Mouse (Mus musculus): ENCODE results near the gene Pld2.

Pld2 gene

DNA sequence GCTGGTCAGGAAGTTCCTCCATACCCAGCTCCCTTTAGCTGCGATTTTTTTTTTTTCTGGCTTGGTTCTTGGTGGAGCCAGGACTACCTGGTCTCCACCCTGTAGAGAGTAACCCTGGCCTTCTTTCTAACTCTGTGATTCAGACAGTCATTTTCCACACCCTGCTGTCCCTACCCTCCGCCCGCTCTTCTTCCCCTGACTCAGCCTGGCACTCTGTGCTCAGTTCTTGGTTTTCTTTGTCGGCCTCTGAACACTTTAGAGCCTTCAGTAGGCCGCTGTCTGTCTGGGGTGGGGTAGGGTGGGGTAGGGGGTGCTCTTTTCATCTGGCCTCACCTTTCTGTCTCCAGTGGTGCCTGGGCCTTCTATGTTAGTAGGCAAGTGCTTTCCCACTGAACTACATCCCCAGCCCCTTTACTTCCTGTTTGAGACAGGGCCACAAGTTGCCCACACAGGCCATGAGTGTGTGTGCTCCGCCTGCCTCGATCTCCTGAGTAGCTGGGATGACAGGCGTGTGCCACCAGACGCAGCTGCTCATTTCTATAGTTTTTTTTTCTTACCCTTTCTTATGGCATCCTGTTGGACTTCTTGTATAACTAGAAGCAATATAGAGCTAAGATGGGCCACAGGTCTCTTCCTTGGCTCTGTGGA, 40.0 kb downstream of the Pld2 start:
- DNase-seq = no peak

DNA sequence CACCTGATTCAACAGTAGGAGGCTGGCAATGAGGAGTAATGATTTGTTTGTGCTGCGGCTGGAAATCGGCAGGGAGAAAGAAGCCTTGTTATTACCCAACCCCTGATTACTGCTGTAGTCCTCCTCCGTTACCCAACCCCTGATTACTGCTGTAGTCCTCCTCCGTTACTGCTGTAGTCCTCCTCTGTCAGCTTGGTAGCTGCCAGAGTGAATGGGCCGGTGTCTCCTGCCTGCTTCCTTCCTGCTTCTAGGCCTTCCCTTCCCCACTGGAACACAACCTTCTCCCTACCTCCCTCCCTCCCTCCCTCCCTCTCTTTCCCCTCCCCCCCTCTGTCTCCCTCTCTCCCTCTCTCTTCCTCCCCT, 40.5 kb downstream of the Pld2 start:
- DNase-seq = no peak

DNA sequence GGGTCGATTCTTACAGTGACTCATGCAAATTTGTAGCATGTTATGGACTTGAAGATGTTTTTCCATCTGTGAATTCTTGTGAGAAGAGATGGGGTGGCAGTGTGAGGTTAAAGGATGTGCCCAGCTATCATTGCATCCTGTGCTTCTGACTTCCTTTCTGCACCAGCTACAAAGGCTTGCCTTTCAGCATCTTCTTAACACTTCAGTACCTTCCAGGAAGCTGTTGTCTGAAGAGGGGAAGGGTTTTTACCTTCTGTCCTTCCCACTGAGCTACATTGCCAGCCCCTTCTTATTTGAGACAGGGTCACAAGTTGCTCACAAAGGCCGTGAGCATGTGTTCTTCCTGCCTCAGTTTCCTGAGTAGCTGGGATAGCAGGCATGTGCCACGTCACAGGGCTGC, 41.1 kb downstream of the Pld2 start:
- no peak for DNase-seq

DNA sequence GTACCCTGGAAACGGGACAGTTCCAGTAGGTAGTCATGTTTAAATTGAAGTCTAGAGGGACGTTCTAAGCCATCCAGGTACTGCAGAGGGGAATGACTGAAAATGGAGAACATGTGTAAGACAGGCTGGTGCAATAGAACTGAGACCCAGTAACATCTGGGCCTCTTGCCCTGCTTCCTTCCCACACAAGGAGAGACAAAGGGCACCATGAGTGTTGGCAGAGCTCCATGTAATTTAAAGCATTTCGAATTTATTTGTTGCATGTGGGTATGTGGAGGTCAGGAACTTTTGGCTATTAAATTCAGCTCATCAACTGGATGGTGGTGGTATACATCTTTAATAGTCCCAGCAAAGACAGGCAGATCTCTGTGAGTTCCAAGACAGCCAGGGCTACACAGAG, 42.3 kb downstream of the Pld2 start:
- DNase-seq = no peak

DNA sequence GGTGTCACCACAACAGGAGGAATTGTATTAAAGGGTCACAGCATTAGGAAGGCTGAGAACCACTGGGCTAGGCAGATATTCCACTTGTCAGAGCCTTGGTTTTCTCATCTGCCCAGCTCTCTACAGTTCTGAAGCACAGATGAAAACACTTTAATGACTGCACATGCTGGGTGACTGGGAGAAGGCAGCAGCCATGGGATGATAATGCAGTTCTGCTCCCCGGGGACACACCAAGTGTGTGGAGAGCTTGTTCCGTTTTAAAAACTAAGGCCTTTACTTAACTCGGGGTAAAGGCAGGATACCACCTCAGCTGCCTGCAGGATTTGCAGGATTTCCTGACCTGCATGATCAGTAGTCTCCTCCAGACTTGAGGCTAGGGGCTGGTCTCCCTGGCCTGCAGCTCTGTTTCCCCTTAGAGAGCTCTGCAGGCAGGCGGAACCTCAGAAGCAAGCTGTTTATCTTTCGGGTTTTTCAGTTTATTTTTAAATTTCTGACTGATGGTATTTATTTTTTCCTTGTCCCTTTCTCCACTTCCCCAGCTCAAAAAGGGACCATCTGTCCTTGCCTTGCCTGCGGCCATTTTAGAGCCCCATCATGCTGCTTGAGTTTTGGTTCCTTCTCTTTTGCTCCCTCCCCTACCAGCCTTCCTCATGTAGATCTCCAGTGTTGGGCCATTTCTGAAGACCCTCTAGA, 43.3 kb downstream of the Pld2 start:
- no peak for DNase-seq

DNA sequence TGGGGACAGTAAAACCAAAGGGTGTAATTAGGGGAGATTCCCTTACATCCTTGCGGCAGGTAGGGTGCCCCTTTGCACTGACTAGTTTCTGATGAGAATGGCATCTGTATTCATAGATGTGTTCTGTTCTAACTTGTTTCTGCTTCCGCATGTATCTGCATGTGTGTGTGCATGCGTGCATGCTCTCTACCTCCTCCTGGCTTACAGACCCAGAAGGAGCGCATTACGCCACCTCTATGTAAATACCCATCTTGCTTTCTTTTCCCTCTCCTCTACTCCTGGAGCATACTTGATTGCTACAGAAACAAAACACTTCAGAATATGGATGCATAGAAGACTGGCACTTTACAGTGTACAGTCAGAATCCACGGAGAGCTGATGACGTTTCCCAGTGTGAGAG, 43.9 kb downstream of the Pld2 start:
- DNase-seq = no peak

DNA sequence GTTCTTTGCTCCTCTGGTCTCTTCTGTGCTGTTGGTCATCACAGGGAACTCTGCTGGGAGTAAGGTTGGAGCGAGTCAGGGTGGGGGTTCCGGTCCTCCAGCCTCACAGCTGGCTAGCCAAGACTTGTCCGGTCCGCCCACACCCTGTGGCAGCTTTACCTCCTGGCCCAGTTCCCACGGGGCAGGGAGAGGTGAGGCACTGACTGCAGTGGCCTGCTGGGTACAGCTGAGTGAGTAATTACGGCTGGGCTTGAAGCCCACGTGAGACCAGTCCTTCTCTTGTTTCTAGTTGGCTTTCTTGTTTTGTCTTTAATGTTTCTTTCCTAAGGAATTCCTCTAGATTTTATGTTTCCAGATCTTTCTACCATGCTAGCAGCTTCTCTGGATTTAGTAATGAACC, 45.6 kb downstream of the Pld2 start:
- DNase-seq = peak; percentile 71

DNA sequence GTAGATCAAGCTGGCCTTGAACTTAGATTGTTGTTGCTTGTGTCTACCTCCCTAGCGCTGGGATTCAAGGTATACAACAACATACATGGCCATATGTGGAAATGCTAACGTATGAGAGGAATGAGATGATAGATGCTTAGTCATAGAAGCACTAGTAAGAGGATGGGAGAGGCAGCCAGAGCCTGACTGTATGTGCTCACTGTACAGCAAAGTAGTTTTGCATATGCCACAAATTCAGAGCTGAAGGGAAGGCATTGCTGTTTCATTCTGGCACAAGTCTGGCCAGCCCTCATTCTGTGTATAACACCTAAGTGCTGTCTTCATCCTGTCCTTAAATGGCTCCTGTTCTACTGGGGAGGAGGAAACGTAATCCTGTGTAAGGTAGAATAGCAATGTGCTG, 46.4 kb downstream of the Pld2 start:
- DNase-seq = no peak

DNA sequence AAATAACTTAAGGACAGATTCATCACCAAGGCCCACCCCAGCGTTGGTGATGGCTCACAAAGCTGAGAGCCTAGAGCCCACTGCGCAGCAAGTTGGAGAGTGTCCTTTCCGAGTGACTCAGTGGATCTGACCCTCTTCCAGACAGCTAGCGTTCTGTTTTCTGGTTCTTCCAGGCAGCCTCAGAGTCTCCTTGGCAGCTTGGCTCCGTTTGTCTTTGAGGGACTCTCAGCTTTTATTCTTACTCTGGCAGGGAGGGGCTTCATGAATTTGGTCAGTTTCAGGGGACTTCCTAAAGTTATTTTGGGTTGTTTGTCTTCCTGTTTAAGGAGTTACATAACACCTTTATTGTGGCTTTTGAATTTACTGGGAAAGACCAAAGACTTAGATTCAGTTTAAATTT, 47.1 kb downstream of the Pld2 start:
- DNase-seq = no peak

DNA sequence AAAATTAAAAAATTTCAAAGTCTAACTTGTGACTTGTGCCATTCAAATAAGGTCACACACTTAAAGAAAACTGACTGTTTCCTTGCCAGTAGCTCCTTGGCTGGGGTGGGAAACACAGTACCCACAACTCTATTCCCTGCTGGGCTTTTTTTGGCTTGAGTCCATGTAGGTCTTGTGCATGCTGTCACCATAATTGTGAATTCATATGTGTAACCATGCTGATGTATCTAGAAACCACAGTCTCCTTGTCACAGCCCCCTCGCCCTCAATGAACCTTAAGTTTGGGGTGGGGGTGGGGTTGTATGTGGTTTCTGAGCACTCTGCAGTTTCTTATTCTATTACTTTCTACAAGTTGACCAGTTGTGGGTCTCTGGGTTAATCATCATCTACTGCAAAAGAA, 51.9 kb downstream of the Pld2 start:
- no peak for DNase-seq

DNA sequence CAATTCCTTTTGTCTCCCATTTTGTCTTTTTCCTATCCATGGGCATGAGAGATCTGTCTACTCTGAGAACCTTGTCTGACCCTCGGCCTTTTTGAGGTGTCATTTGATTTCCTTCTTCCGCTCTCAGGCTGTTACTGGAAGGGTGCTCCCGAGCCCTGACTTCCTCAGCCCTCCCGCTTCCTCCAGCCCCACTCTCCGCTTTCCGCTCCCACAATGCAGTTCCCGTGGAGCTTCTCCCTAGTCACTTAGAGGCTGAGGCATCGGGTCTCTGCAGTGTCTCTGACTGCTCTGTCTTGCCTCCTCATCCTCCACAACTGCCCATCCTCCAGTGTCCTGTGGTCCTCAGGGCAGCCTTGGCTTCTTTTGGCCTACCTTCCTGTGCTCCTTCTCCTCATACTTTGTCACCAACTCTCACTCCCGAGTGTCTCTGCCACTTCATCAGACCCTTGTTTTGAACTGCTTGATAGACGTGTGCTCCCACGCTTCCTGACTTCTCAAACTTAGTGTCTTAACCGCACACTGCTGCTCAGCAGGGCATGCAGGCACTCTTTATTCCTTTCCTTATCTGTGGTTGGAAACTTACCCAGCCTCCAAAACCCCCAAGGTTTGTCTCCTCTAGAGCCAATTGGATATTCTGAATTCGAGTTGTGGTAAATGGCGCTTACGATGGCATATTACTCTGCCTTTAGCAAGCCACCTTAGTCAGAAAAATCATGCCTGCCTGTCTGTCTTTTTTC, 54.6 kb downstream of the Pld2 start:
- peak; percentile 57 for DNase-seq

DNA sequence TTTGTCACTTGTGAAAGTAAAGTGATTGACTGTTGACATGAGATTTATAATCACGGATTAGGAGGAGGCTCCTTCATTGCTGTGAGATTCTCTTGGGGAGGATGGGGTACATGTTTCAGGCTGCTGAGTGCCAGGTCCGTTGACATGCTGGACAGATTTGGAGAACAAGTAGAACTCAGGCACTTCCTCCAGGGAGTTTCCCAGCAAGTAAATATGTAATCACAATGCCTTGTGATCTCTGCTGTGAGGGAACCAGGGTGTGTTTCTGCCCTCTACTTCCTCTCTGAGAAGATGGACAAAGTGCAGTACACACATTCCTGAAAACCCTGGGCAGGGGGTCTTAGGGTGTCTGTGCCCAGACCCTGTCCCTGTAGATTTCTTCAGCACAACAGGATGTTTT, 55.8 kb downstream of the Pld2 start:
- no peak for DNase-seq

DNA sequence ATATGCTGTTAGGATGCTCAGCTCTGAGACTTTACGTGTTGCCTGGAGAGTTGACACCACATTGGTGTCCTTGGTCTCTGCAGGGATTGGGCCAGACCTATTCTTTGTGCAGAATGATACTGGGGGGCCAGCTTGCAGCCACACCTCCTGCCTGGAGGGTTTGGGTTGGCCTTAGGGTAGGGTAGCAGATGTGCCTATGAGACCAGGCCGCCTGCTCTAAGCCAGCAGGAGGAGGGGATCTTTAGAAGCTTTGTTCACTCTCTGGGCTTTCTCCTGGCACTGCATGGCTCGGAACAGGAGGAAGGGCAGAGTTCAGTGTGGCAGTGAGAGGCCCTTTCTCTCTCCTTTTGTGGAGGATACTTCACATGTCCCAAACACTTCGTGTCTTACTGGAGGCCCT, 56.2 kb downstream of the Pld2 start:
- no peak for DNase-seq

DNA sequence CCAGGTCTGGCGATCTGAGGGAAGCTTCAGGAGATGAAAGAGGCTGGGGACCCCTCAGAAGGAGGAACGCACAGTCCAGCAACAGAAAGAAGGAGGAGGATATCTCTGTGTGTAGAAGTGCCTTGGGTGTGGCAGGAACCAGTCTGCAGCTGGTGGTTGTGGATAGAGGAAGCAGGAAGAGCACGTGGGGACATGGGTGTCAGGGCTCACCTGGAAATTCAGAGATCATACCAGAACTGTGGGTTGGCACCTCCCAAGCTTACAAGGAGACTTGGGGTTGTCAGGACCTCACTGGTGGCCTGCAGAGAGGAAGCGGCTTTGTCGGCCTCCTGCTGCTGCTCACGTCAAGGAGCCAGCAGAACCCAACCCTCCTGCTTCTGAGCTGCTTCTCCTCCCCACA, 57.4 kb downstream of the Pld2 start:
- DNase-seq = no peak

DNA sequence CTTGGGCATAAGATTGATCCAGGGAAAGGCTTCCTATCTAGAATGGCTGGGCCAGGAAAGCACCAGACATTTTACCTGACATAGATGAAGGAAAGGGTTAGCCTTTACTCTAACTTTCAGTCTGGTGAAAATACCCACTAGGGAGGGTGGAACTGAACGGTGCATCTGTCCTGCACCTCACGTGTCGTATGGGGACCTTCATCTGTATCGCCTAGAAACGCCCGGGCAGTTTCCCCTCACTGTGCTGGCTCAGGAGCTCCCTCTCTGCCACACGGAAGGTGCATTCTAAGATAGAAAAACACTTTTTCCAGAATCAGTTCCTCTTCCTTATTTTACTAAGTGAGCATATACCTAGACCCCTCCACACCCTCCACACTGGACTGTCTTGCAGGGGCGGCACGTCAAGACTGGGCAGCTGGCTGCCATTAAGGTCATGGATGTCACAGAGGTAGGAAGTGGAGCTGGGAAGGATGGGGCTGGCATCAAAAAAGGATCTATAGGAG, 58.6 kb downstream of the Pld2 start:
- DNase-seq = no peak

DNA sequence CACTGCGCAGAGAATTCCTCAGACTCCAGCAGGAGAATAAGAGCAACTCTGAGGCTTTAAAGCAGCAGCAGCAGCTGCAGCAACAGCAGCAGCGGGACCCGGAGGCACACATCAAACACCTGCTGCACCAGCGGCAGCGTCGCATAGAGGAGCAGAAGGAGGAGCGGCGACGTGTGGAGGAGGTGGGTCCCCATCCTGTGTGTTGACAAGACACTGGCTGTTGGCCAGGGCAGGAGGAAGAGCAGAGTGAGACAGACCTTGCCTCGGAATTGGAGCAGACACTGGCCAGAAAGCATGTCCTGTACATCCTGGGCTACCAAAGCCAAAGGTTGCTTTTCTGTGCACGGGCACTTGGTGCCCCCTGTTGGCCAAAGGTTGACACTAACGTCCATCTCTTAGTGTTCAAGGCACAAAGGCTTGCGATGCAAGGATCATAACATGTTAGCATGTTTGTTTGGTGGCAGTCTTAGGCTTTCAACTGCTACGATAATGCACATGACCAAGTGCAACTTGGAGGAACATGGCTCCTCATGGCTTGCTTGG, 65.2 kb downstream of the Pld2 start:
- peak; percentile 85 for DNase-seq

DNA sequence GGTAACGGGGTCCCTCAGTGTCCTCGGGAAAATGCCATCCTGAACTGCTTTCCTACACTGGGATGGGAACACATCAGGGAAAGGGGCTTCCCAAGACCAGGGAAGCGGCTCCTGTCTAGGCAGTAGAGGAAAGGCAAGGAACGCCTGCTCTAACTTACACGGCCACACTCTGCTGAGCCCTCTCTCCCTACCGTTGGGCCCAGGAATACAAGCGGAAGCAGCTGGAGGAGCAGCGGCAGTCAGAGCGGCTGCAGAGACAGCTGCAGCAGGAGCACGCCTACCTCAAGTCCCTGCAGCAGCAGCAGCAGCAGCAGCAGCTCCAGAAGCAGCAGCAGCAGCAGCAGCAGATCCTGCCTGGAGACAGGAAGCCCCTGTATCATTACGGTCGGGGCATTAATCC, 66.9 kb downstream of the Pld2 start:
- DNase-seq = no peak

DNA sequence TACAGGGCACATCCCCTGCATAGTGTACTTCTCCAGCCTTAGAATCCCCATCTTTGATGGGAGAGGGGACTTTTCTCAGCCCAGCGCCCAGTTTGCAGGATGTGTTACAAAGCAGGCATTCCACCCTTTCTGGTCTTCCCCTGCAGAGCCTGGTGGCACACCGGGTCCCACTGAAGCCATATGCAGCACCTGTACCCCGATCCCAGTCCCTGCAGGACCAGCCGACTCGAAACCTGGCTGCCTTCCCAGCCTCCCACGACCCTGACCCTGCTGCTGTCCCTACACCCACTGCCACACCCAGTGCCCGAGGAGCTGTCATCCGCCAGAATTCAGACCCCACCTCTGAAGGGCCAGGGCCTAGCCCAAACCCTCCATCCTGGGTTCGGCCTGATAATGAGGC, 67.7 kb downstream of the Pld2 start:
- no peak for DNase-seq

All from lung, postnatal 14 days (tissue).